Mouse (Mus musculus) neural tube, embryonic 12.5 days (tissue): Measurements from ENCODE around the gene Zfp706. TPM values are rescaled to one million over a fixed set of nuclear protein-coding genes. Genes with fewer than 3 reads are reported as not detected.

Source experiments
- ATAC-seq: fragments of 200-750 bp; cut with Nextera tagmentation; 2 replicates; pipeline ENCODE4 v1.8.0; 2017; ENCODE audit warnings: low read depth, mild to moderate bottlenecking, moderate TSS enrichment, moderate library complexity; ENCODE audit not compliant: low FRiP score
- H3K27ac ChIP-seq: fragments of 300-500 bp; sonication (generic); 2 replicates; pipeline ENCODE4 v1.5.1; 2016
- H3K27me3 ChIP-seq: fragments of 300-500 bp; sonication (generic); replicated peaks from 2 replicates; pipeline ENCODE4 v1.6.1; 2016; ENCODE audit warnings: mild to moderate bottlenecking
- H3K36me3 ChIP-seq: fragments of 300-500 bp; sonication (generic); 2 replicates; pipeline ENCODE4 v1.6.1; 2016; ENCODE audit warnings: mild to moderate bottlenecking
- H3K4me1 ChIP-seq: fragments of 300-500 bp; sonication (generic); 2 replicates; pipeline ENCODE4 v1.6.1; 2016
- H3K4me2 ChIP-seq: fragments of 300-500 bp; sonication (generic); replicated peaks from 2 replicates; pipeline ENCODE4 v1.6.1; 2016; ENCODE audit warnings: mild to moderate bottlenecking
- H3K4me3 ChIP-seq: fragments of 300-500 bp; sonication (generic); 2 replicates; pipeline ENCODE4 v1.5.1; 2016
- H3K9ac ChIP-seq: fragments of 300-500 bp; sonication (generic); 2 replicates; pipeline ENCODE4 v1.6.1; 2016; ENCODE audit warnings: mild to moderate bottlenecking
- H3K9me3 ChIP-seq: fragments of 300-500 bp; sonication (generic); 2 replicates; pipeline ENCODE4 v1.6.1; 2016; ENCODE audit warnings: mild to moderate bottlenecking
- WGBS: fragments of 180-500 bp; shearing (Covaris S2); methylation state at CpG from one replicate; pipeline ENCODE4 v1.1.7; 2016; 5-methylcytosine and 5-hydroxymethylcytosine counted together
- polyA plus RNA-seq: library from polyadenylated mRNA; unstranded; fragments of >200 nt; fragmentation: Nextera tagmentation; extraction: Ambion mirVana; gene quantifications from 2 replicates; pipeline ENCODE4 v1.2.1, GENCODE M21; 2016

Zfp706 gene
- polyA plus RNA-seq, 1 experiment from 2014 or later = 432 TPM

DNA sequence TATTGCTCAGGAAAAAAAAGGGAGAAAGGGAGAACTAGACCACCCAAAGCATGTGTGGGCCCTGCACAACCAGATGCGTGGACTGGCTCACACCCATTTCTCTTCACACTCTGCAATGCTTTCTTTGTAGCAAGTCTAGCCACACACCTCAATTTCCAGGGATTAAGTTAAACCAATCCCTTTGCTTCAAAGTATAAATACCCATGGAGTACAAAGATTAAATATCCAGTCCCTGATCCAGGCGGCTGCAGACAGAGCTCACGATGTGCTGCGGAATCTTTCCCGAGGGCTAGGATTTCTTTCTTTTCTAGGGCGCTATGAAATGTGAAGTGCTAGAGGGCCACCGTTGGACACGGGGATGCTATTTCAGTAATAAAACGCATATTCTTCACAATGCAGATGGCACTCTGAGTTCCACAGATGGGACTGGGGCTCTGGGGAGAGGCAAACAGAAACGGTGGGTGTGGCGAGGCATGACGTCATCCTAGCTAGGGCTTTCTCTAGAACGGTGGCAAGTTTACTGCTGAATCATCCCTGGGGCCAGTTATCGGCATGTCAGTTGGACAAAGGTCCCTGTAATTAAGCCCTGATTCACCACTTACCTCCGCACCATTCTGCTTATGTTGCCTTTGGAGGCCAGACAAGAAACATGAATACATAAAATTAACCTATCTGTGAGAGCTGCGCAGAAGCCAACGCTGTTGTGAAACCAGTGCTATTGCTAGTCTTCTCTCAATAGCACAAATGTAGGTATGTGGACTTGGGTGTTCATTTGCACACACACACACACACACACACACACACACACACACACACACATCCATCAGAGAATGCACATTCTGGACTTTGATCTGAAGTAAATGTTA lies 47.3 kb downstream of the Zfp706 start:
- 61% methylated on average over 17 of the region's 17 CpGs for WGBS
- peak; percentile 63 for ATAC-seq
- H3K9ac ChIP-seq = no peak overlapping the region
- no peaks in the 10 kb centered on the region for H3K27me3 ChIP-seq
- H3K27ac ChIP-seq = 0 out of 2 replicates have a peak overlapping the region, but pooled peaks have one; percentile 6
- H3K36me3 ChIP-seq = no peaks in the 10 kb centered on the region
- no peak overlapping the region for H3K4me3 ChIP-seq
- H3K4me2 ChIP-seq = no peak overlapping the region
- H3K9me3 ChIP-seq = no peaks in the 10 kb centered on the region
- H3K4me1 ChIP-seq = no peaks in the 10 kb centered on the region

DNA sequence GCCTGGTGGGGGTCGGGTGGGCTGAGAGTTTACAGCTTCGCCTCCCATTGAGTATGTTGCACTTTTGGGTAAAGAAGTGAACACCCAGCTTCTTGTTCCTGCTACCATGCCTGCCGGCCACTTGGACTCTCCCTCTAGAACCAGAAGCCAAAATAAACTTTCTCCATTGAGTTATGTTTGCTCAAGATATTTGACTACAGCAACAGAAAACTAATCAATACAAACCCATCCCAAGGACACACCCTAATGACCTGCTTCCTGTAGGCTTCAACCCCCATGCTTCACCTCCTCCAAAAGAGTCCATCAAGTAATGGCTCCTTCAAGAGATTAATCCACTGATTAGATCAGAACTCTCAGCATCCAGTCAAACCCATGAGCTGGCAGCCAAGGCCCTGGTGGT lies 51.4 kb downstream of the Zfp706 start:
- no peak overlapping the region for H3K4me2 ChIP-seq
- H3K9ac ChIP-seq = no peak overlapping the region
- H3K9me3 ChIP-seq = no peaks in the 10 kb centered on the region
- H3K27ac ChIP-seq = no peak overlapping the region
- no peaks in the 10 kb centered on the region for H3K36me3 ChIP-seq
- peaks cover 4% of the 10 kb centered on the region; the same call in 1 of the 2 replicates for H3K27me3 ChIP-seq
- WGBS = 95% methylated on average over 3 of the region's 3 CpGs
- H3K4me1 ChIP-seq = no peaks in the 10 kb centered on the region
- ATAC-seq = no peak
- H3K4me3 ChIP-seq = no peak overlapping the region

GRCm38 (mm10) chr15:36950258-36950657 lies 57.3 kb downstream of the Zfp706 start:
- Histone ChIP-seq H3K4me3 (no peak overlapping the region), H3K9me3 (no peaks in the 10 kb centered on the region), H3K27ac (no peak overlapping the region), H3K4me2 (no peak overlapping the region), H3K36me3 (no peaks in the 10 kb centered on the region), H3K27me3 (peaks cover 4% of the 10 kb centered on the region; the same call in 1 of the 2 replicates), H3K9ac (no peak overlapping the region), H3K4me1 (peaks cover 5% of the 10 kb centered on the region; the same call in 1 of the 2 replicates)
- WGBS = 96% methylated on average over 2 of the region's 2 CpGs
- no peak for ATAC-seq

GRCm38 (mm10) chr15:36948866-36949546 lies 58.6 kb downstream of the Zfp706 start:
- Histone ChIP-seq H3K4me1 (peaks cover 14% of the 10 kb centered on the region; the same call in 1 of the 2 replicates), H3K4me2 (no peak overlapping the region), H3K27me3 (no peaks in the 10 kb centered on the region), H3K4me3 (no peak overlapping the region), H3K36me3 (no peaks in the 10 kb centered on the region), H3K27ac (no peak overlapping the region), H3K9me3 (no peaks in the 10 kb centered on the region), H3K9ac (no peak overlapping the region)
- 87% methylated on average over 22 of the region's 22 CpGs for WGBS
- no peak for ATAC-seq
